Mouse (Mus musculus) spleen, postnatal 14 days (tissue): ENCODE measurements around the gene Tada1.

Source experiments
- DNase-seq, 2 experiments: peaks; one replicate each; pipeline ENCODE4 v3.0.0; 2021 to 2022; ENCODE audit warnings: low spot score in 2 of 2

Gene Tada1

DNA sequence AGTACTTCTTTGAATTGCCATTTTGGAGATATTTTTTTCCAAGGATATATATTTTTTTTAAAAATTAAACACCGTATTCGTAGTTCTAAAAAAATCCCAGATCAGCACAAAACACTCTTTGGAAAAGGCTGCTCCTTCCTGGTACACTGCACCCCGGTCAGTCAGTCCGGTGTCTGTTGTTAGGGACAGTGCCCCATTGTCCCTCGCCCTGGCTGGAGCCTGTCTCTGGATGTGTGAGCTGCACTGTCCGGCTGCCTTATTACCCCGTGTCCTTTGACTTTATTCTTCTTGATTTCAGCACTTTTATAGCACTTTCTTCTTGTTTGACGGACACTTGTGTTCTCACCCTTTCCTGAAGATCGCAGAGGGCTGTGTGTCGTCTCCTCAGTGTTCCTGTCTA, 5.7 kb downstream of the Tada1 start:
- no peak for DNase-seq

DNA sequence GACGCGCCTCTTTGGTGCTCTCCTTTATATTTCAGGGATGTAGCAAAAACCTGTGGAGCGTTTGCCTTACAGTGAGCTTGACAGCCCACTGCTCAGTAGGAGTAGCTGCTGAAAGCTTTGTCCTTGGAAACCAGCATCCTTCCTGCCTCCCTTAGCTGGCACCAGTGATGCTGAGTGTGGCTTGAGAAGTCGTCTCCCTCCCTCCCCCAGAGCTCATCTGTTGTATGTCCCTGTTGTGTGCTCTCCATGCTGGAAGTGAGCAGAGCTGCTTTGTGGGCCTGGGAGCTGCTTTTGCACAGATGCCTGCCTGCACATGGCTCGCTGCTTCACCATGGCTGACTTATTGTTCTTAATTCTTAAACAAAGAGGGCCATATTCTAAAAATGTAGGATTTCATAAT, 6.5 kb downstream of the Tada1 start:
- no peak for DNase-seq

DNA sequence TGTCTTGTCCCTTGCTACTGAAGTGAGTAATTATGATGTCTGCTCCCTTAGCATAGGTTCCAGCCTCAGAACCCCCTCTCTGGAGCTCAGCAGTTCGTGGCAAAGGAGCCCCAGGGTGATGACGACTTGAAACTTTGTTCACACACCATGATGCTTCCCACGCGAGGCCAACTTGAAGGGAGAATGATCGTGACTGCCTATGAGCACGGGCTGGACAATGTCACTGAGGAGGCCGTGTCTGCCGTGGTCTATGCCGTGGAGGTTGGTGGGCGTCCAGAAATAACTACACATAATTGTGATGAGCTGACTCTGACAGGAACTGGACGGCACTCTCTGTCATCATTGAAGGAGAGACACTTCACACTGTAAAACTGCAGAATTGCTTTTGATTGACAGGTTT, 9.6 kb downstream of the Tada1 start:
- no peak for DNase-seq

DNA sequence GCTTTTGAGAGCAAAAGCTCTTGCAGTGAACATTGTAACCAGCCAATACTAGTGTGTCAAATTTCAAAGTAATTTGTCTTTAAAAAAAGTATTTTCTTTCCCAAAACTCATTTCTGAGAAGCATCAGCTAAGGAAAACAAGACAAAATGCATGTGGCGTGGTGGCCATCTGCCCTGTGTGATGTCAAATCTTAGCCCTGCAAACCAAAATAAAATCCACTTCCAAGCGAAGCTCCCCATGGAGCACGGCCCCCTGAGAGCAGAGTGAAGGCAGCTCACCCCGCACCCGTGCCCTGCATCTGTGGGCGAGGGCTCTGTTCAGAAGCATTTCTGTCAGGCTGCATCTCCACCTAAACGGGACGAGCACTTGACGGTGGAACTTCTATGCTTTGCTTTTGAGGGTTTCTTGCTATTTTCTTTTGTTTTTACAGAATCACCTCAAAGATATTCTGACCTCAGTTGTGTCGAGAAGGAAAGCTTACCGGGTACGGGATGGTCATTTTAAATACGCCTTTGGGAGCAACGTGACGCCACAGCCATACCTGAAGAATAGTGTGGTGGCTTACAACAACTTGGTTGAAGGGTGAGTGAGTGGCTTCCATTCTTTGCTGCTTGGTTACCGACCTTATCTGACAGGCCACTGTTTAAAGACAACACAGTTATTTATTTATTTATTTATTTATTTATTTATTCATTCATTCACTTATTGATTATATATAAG, 10.7 kb downstream of the Tada1 start:
- no peak for DNase-seq

DNA sequence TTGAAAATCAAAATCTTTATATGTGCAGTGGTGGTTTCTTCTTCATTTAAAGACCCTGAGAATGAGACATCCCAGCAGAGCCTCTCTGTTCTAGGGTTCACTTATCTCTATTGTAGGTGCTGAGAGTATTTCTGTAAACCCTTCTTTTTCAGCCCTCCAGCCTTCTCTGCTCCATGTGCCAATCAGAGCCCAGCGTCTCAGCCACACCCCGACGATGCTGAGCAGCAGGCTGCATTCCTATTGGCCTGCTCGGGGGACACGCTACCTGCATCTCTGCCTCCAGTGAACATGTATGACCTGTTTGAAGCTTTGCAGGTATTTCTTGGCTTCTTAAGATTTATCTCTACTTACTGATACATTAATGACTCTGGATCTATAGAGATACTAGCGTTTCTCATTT, 12.8 kb downstream of the Tada1 start:
- no peak for DNase-seq

DNA sequence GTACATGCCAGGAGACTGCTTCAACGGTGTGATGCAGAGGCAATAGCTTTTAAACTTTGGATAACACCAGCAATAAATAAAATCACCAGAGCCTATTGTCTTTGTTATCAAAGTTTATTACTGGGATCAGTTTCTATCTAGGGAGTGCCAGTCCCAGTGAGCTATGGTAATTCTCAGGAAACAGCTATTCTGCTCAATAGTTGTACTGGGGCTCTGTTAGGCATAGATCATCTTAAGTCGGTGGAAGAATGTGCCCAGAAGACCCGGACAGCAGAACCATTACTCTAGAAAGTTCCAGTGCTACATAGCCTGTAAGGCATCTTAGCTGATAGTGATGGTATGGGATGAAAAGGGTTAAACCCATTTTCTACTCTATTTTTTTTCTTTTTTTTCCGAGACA, 15.9 kb downstream of the Tada1 start:
- DNase-seq: no peak

DNA sequence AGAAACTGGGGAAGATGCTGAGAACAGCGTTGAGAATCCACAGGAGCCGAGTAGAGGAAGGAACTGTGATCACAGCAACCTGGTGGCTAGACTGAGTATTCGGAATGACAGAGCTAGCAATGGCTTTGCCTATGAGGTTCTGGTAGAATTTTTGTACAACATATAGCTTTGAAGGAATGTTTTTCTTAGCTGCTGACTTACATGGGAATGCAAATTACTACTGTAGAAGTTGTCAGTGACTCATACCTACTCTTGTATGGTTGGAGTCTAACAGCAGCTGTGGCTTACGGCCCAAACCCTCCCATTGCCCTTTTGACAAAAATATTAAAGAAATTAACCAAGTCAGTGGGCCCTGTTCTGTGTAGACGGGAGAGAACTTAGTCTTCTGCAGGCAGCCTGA, 16.8 kb downstream of the Tada1 start:
- no peak for DNase-seq

DNA sequence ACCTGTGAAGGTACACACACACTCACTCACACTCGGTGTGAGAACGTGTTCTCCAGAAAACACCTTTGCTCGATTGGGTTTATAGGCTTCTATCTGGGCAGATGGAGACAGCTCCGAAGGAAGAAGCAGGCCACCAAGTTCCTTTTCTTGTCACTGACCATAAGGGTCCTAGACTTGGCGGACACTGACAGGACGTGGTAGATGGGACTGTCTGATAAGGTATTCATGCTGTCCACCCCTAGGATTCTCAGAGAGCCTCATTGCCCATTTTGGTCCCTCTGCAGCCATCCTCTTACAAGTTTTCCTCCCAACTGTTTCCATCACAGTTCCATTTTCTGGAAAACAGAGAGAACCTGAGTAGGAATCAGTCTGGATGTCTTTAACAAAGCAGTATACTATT, 17.5 kb downstream of the Tada1 start:
- no peak for DNase-seq

DNA sequence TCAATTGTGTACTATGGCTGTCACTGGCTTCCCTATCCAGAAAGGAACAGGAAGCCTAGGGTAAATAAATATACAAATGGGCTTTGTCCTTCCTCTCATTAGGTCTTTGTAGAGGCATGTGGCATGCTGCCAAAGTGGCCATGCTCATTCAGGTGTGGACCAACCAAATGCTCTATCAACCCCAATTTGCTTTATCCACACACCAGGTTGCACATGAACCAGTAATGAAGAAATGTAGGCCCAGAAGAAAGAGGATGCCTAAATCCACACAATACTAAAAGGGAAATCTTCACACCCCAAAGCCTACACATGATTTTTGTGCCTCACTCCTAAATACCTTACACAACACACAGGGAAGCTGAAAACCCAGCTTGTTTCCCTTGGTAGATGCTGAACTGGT, 22.6 kb downstream of the Tada1 start:
- no peak for DNase-seq

DNA sequence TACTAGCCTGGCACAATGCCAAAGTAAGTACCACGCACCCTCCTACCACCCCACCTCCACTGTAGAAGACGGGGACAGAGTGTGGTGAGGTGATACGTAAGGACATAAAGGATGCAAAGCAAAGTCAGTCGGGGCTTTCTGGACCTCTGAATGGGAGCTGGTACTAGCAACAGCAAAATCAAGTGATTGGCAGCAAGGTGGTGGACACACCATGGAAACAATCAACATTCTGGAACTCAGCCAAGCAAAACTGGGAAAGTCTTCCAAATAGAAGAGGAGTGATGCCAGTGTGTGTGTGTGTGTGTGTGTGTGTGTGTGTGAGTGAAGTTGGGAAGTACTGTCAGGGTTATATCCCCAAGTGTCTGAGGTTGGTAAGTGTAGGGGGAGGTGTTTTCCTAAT, 23.1 kb downstream of the Tada1 start:
- no peak for DNase-seq

DNA sequence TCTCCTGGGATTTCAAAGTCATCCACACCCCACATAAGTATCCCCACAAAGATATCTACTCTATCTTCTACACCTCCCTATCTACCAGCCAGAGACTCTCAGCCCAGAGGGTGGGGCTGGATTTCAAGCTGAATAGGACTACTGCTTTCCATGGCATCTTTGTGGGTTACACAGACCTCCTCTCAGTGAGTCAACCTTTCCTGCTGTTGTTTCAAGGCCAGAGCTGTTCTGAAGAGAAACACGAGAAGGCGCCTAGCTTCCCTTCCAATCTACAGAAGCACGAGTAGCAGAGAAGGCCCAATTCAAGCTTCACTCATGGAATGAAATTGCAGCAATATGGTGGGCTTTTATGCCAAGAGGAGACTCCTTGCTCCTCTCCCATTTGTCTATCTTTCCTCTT, 24.9 kb downstream of the Tada1 start:
- no peak for DNase-seq

DNA sequence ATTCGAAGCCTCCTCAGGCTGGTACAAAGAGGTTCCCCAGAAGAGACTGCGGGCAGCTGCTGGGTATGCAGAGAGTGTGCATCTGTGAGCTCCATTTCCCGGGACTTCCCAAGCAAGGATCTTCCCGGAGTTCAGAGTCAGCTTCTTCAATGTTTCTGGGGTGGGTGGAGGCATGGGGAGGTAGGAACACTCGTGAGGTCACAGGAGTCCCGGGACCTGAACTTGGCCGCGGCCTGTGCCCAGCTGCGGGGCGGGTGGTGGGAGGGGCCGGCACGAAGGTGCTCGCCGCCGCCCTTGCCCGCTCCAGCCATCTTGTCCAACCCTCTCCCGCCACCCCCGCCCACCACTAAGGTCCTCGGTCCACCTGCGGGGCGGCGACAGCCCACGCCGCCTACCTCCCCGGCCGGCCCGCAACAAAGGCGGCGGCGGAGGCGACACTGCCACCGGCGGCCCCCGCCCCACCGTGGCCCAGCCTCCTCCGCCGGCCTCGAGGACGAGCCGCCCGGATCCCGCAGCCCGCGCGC, 30.3 kb downstream of the Tada1 start:
- DNase-seq: peak in 1 of 2 experiments; percentile 11

DNA sequence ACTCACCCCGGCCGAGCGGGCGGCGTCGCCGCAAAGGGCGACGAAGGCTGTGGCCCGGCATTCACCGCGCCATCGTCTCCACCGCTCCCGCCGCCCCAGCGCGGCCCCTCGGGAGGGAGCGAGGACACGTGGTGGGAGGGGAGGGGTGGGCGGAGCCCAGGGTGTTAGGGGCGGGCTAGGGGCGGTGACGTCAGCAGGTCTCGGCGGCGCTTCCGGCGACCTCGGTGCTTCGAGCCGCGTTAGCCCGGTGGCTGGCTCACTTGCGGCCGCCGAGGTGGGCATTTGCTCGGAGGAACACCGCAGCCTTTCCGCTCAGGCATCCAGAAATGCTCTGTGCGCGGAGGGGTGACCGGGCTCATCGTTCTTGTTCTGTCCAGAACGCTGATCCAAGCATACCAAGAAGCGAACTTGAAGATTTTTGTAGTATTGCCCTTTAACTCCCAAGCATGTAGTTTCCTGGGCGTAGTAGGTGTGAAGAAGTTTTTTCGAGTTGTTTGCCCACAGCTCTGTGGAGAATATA, 30.9 kb downstream of the Tada1 start, which contains the start of gene Pogk:
TSS of gene Pogk (minus strand) at position 163 of the 520 bp plus-strand sequence.
- peak; percentile 49 to 60 for DNase-seq

DNA sequence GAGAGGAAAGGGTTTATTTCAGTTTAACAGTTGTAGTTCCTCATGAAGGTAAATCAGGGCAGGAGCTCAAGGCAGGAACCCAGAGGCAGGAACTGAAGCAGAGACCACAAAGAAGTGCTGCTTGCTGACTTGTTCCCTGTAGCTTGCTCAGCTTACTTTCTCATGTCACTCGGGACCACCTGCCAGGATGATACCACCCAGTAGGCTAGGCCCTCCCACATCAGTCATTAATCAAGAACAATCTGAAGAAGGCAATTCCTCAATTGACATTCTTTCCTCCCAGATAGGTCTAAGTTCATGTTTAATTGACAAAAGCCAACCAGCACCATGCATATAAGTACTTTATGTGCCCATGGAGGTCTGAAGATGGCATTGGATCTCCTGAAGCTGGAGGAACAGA, 32.6 kb downstream of the Tada1 start:
- no peak for DNase-seq

DNA sequence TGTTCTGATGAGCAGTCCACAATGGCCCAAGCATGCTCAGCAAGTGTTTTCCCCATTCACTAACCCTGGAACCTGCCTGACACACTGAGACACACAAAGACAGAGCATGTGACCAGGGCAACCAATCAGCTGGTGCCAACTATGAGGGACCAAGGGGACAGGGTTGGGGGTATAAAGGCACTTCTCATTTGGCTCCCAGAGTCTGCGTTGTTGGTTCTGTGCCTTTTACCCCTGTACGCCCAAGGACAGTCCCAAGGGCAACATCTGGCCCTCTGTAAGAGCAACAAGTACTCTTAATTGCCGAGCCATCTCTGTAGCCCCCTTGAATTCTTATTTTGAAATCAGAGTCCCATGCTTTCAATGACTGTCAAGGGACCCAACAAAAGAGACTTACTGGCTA, 33.4 kb downstream of the Tada1 start:
- DNase-seq: no peak

DNA sequence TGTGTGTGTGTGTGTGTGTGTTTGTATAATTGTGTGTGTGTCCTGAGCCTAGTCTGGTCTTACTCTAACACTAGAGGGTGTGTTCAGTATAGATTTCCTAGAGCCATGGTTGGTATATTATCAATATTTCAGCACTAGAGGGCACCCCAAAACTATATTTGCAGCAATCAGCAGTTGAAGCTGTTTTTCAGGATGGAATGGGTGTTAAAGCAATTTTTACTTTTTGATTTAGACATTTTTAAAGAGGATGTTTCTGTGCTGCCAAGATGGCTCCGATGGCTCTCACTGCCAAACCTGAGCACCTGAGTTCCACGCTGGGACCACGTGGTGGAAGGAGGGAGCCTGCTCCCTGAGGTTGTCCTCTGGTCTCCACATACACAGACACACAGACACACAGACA, 50.2 kb downstream of the Tada1 start:
- no peak for DNase-seq

DNA sequence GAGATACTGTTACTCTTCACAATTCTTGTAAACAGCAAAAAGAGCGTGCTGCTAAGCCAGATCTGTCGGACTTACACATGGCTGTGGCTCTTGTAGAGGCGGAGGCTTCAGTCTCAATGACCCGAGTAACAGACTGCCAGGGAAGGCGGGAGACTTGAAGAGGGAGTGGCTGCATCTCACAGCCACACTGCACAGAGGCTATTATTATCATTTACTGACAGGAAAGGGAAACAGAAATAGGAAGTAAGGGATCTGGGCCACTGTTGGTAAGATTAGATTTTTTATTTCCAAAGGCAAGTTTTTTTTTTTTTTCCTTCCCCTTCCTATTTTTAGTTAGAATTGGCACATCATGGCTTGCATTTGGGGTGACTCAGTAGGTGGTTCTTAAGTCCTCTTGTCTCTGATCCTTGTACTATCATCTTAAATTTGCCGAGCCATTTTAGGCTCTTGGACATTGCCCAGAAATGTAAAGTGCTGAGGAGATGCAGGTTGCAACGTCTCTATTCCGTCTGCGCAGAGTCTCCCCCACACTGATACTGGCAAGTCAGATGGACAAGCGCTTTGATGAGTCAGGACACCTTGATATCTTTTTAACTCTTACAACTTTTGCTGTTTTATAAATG, 51.0 kb downstream of the Tada1 start:
- DNase-seq: no peak

DNA sequence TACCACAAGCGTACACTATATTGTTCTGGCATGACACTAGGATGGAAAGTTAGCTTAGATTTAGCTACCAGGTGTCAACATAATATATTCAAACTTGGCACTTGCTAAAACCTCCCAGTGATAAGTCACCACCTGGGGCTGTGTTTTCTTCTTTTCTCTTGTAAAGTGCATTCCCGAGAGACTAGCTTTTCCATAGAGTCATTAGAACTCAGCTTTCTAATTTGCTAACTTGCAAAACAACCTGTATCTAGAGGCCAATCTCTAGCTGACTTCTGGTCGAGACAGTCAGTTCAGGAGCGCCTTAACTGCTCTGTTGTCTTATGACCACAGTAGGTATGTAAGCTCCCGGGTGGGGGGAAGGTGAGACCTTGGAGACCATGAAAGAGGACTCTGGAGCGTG, 60.5 kb downstream of the Tada1 start:
- no peak for DNase-seq

DNA sequence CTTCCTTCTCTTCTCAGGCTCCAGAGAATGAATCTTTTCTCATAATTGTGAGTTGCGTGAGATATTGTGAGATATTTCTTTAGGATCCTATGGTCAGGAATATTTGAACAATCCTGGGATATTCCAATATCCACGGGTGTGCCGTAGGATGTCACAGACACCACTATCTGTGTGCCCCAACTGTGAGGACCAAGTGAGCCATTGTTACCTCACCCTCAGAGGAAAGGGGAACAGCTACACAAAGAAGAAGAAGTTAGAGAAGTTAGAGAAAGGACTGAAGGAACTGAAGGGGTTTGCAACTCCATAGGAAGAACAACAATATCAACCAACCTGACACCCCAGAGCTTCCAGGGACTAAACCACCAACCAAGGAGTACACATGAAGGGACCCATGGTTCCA, 63.1 kb downstream of the Tada1 start:
- DNase-seq: no peak
